29 mouse cellular contexts compared by ENCODE assay signal in genomic region chr12:105678762-105679161, GRCm38 (mm10). TPM values are rescaled to one million over a fixed set of nuclear protein-coding genes. Genes with fewer than 3 reads are reported as not detected.
"Had no signal": no experiment of that assay in that cellular context is flagged by ENCODE, and none has a peak within 500 bp of the region (broad histone marks: within the 10 kb centered on the region; RNA-seq: fewer than 3 reads in every experiment).

No protein-coding gene starts in this region.

- H3K27ac ChIP-seq: heart, embryonic 13.5 days; heart, embryonic 15.5 days; hindbrain, embryonic 10.5 days; hindbrain, embryonic 12.5 days; hindbrain, embryonic 14.5 days; intestine, embryonic 15.5 days; layer of hippocampus, adult 2 months; left cerebral cortex, adult 2 months; limb, embryonic 13.5 days; limb, embryonic 15.5 days; liver, embryonic 12.5 days; liver, embryonic 14.5 days had no signal

- H3K4me3 ChIP-seq: heart, embryonic 13.5 days; heart, embryonic 15.5 days; hindbrain, embryonic 10.5 days; hindbrain, embryonic 12.5 days; intestine, embryonic 15.5 days; layer of hippocampus, adult 2 months; left cerebral cortex, adult 2 months; limb, embryonic 13.5 days; limb, embryonic 15.5 days; liver, embryonic 12.5 days had no signal

- DNase-seq: gastrocnemius, postnatal 14 days; gastrocnemius, postnatal 36 days; heart, adult 18-20 months; heart, postnatal 14 days; heart, postnatal 36 days; kidney, adult 18-20 months; kidney, adult 8-10 months; kidney, postnatal 10 days; kidney, postnatal 25 days; kidney, postnatal 4 days; left cerebral cortex, postnatal 4 days had no signal

- ATAC-seq: hindbrain, embryonic 16.5 days; inflammation-experienced regulatory T-cells, adult 6 months; intestine, embryonic 15.5 days; intestine, postnatal 0 days; liver, embryonic 12.5 days had no signal

- H3K27me3 ChIP-seq: heart, embryonic 13.5 days; heart, embryonic 15.5 days; hindbrain, embryonic 12.5 days; intestine, embryonic 15.5 days; limb, embryonic 13.5 days; limb, embryonic 15.5 days; liver, embryonic 12.5 days had no signal

RNA-seq across cellular contexts. Expression of gene Ak7, which starts 27.0 kb away (rescaled TPM):
- total RNA-seq: gastrocnemius, adult 8-10 months; gastrocnemius, postnatal 14 days; gastrocnemius, postnatal 36 days; heart, postnatal 36 days had no signal
- polyA plus RNA-seq: kidney, embryonic 14.5 days; liver, adult 2 months had no signal
